Mouse (Mus musculus) MEL (cell line): ENCODE measurements around the gene Atp4a. TPM values are rescaled to one million over a fixed set of nuclear protein-coding genes. Genes with fewer than 3 reads are reported as not detected.

Experiments
- DNase-seq: peaks from one replicate; pipeline ENCODE4 v3.0.0; 2011; ENCODE audit warnings: low read depth, low spot score
- H3K27ac ChIP-seq: 2 replicates; pipeline ENCODE4 v1.5.1; 2012; ENCODE audit warnings: low read depth, mild to moderate bottlenecking, control low read depth, low read length, moderate library complexity; ENCODE audit not compliant: control insufficient read depth
- H3K27me3 ChIP-seq, 2 experiments: fragments of 150-350 bp in 1 of 2; sonication (generic) in 1 of 2; 2 replicates each; pipeline ENCODE4 v1.6.1; 2012; ENCODE audit warnings: low read length in 2 of 2, mild to moderate bottlenecking in 2 of 2, improper control_type of control experiment in 1 of 2, moderate library complexity in 1 of 2; ENCODE audit not compliant: insufficient read depth in 2 of 2, control insufficient read depth in 1 of 2
- H3K36me3 ChIP-seq, 2 experiments: 2 replicates each; pipeline ENCODE4 v1.6.1; 2012 to 2014; ENCODE audit warnings: low read length in 2 of 2, improper control_type of control experiment in 1 of 2, inconsistent platforms in 1 of 2, mild to moderate bottlenecking in 1 of 2; ENCODE audit not compliant: insufficient read depth in 2 of 2, control insufficient read depth in 1 of 2
- H3K4me1 ChIP-seq, 2 experiments: fragments of 150-350 bp in 1 of 2; sonication (generic) in 1 of 2; 2 replicates each; pipeline ENCODE4 v1.6.1; 2012; ENCODE audit warnings: low read length in 2 of 2, improper control_type of control experiment in 1 of 2, mild to moderate bottlenecking in 1 of 2; ENCODE audit not compliant: insufficient read depth in 2 of 2, control insufficient read depth in 1 of 2
- H3K4me3 ChIP-seq, 2 experiments: fragments of 150-350 bp in 1 of 2; sonication (generic) in 1 of 2; 2 replicates each; pipeline ENCODE4 v1.5.1; 2012; ENCODE audit warnings: low read depth in 2 of 2, low read length in 2 of 2, mild to moderate bottlenecking in 2 of 2, moderate library complexity in 2 of 2, control low read depth in 1 of 2, improper control_type of control experiment in 1 of 2; ENCODE audit not compliant: control insufficient read depth in 1 of 2, insufficient read depth in 1 of 2
- H3K79me2 ChIP-seq: 2 replicates; pipeline ENCODE4 v1.6.1; 2012; ENCODE audit warnings: mild to moderate bottlenecking, low read length, moderate library complexity; ENCODE audit not compliant: control insufficient read depth, poor library complexity, insufficient read depth
- H3K9ac ChIP-seq: 2 replicates; pipeline ENCODE4 v1.6.1; 2012; ENCODE audit warnings: low read depth, mild to moderate bottlenecking, control low read depth, low read length, moderate library complexity; ENCODE audit not compliant: control insufficient read depth, poor library complexity, severe bottlenecking
- H3K9me3 ChIP-seq: fragments of 150-350 bp; sonication (generic); replicated peaks from 2 replicates; pipeline ENCODE4 v1.6.1; 2012; ENCODE audit warnings: mild to moderate bottlenecking, low read length, improper control_type of control experiment, moderate library complexity; ENCODE audit not compliant: insufficient read depth
- CHD2 ChIP-seq: IDR thresholded peaks from 2 replicates; pipeline ENCODE4 v1.6.1; 2011; ENCODE audit warnings: low read length, improper control_type of control experiment
- CTCF ChIP-seq, 3 experiments: IDR thresholded peaks in 2 of 3; conservative IDR thresholded peaks in 1 of 3; 2 replicates each; pipeline ENCODE4 v1.5.1; 2011 to 2012; ENCODE audit warnings: low read length in 3 of 3, low read depth in 2 of 3, mild to moderate bottlenecking in 2 of 3, improper control_type of control experiment in 1 of 3, inconsistent platforms in 1 of 3, mixed read lengths in 1 of 3, moderate library complexity in 1 of 3; ENCODE audit not compliant: control insufficient read depth in 1 of 3, insufficient read depth in 1 of 3, poor library complexity in 1 of 3, severe bottlenecking in 1 of 3
- ELF1 ChIP-seq: IDR thresholded peaks from 2 replicates; pipeline ENCODE4 v1.6.1; 2014; ENCODE audit warnings: low read depth, mild to moderate bottlenecking, inconsistent platforms, low read length, improper control_type of control experiment, moderate library complexity
- ETS1 ChIP-seq: IDR thresholded peaks from 2 replicates; pipeline ENCODE4 v1.6.1; 2012; ENCODE audit warnings: low read depth, mild to moderate bottlenecking, inconsistent platforms, low read length, improper control_type of control experiment, moderate library complexity
- MXI1 ChIP-seq: IDR thresholded peaks from 2 replicates; pipeline ENCODE4 v1.6.1; 2011; ENCODE audit warnings: mild to moderate bottlenecking, low read depth, low read length, improper control_type of control experiment
- NELFE ChIP-seq: IDR thresholded peaks from 2 replicates; pipeline ENCODE4 v1.6.1; 2011; ENCODE audit warnings: low read depth, low read length, improper control_type of control experiment
- POLR2AphosphoS2 ChIP-seq: IDR thresholded peaks from 2 replicates; pipeline ENCODE4 v1.6.1; 2011; ENCODE audit warnings: low read length, improper control_type of control experiment
- POLR2AphosphoS5 ChIP-seq: IDR thresholded peaks from 2 replicates; pipeline ENCODE4 v1.6.1; 2012; ENCODE audit warnings: low read depth, borderline replicate concordance, mild to moderate bottlenecking, inconsistent platforms, low read length, moderate library complexity, mixed read lengths
- RAD21 ChIP-seq: IDR thresholded peaks from 2 replicates; pipeline ENCODE4 v1.6.1; 2011; ENCODE audit warnings: mild to moderate bottlenecking, low read depth, low read length, improper control_type of control experiment
- RCOR1 ChIP-seq: IDR thresholded peaks from 2 replicates; pipeline ENCODE4 v1.6.1; 2012; ENCODE audit warnings: low read depth, mild to moderate bottlenecking, inconsistent platforms, low read length, improper control_type of control experiment
- SMC3 ChIP-seq: IDR thresholded peaks from 2 replicates; pipeline ENCODE4 v1.6.1; 2011; ENCODE audit warnings: low read depth, low read length, improper control_type of control experiment
- USF1 ChIP-seq: IDR thresholded peaks from 2 replicates; pipeline ENCODE4 v1.6.1; 2014; ENCODE audit warnings: low read depth, mild to moderate bottlenecking, inconsistent platforms, low read length, improper control_type of control experiment, moderate library complexity
- ZNF384 ChIP-seq: IDR thresholded peaks from 2 replicates; pipeline ENCODE4 v1.6.1; 2012; ENCODE audit warnings: low read depth, mild to moderate bottlenecking, inconsistent platforms, low read length, improper control_type of control experiment
- polyA plus RNA-seq, 2 experiments: library from polyadenylated mRNA; stranded (reverse) in 1 of 2; unstranded in 1 of 2; fragments of >175 nt in 1 of 2; fragments of >200 nt in 1 of 2; gene quantifications; 2 replicates each; pipeline versions ENCODE4 v1.2.1 to v1.2.4; 2012; ENCODE audit warnings: low replicate concordance in 2 of 2, low read depth in 1 of 2; ENCODE audit not compliant: insufficient read length in 2 of 2, insufficient read depth in 1 of 2, missing spikeins in 1 of 2
- total RNA-seq: library from RNA; depleted of rRNA; stranded (reverse); fragments of 300-350 nt; gene quantifications from 2 replicates; pipeline ENCODE4 v1.2.3, GENCODE M21; 2012

Gene Atp4a
- total and polyA plus RNA-seq, 3 experiments, result 1.5 to 3.0 TPM; not detected in 1

DNA sequence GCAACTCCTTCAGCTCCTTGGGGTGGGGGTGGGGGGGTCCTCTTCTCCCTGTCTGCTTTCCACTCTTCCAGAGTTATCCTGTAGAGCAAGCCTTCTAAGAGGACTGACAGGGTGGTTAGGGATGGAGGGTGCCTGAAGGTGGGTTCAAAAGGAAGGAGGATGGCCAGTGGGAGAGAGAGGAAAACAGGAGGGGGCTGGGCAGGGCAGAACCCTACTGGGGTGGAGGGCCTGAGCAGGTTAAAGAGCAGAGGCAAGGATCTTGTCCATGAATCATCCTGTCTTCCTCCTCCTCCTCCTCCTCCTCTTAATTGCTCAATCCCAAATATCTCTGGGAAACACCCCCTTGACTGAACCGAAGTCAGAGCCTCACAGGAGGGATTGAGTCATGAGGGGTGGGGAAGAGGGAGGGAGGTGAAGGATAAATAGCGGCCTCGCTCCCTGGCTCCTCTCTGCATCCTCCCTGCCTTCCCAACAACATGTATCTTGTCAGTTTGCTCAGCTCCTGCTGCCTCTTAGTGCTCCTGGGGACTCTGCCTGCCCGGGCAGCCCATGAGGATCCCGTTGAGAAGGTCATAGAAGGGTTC lies 39.2 kb downstream of the Atp4a start, which contains the start of gene Sbsn:
Gene Sbsn (plus strand): TSS at position 386 of the 584 bp plus-strand sequence.
- H3K36me3 ChIP-seq, result no peaks in the 10 kb centered on the region
- H3K27me3 ChIP-seq, result no peaks in the 10 kb centered on the region; a peak in 2 of 4 replicates
- no peaks in the 10 kb centered on the region for H3K9me3 ChIP-seq
- H3K4me3 ChIP-seq, result no peak within 1 kb of the TSS
- no peak within 1 kb of the TSS for H3K9ac ChIP-seq
- no peak for DNase-seq
- no peaks in the 10 kb centered on the region for H3K4me1 ChIP-seq
- no peak for TF ChIP-seq ELF1
- no peak for TF ChIP-seq RCOR1
- no peak for TF ChIP-seq ZNF384
- TF ChIP-seq CHD2, result no peak
- TF ChIP-seq, all 39 proteins: peak for 0
- H3K79me2 ChIP-seq, result no peaks in the 10 kb centered on the region
- H3K27ac ChIP-seq, result no peak within 1 kb of the TSS

- Histone ChIP-seq H3K36me3 (no peaks in the 10 kb centered on the region), H3K4me3 (no peak overlapping the region), H3K27ac (no peak overlapping the region), H3K9me3 (no peaks in the 10 kb centered on the region), H3K4me1 (no peaks in the 10 kb centered on the region; a peak in 1 of 4 replicates), H3K9ac (no peak overlapping the region), H3K27me3 (no peaks in the 10 kb centered on the region), H3K79me2 (no peaks in the 10 kb centered on the region)
- DNase-seq, result no peak
- no peak for TF ChIP-seq NELFE
These were observed 45.0 kb downstream of the Atp4a start for GRCm38 (mm10) chr7:30757001-30757400.

DNA sequence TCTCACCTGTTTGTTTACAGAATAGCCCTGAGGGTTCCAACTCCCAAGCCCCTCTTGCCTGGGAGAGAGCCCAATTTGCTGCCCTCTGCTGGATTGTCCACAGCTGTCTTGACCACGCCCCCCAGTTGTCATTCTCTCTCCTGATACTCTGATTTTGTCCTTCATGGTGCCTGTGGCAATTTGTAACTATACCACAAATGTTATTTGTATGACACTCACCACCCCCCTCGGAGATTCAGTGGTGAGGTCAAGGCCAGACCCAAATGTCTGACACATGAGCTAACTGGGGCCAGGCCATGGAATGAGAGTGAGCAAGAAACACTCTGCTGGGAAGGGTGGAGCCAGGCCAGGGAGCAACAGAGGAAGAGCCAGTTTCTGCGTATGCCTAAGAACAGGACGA lies 46.8 kb downstream of the Atp4a start:
- DNase-seq, result no peak
- H3K4me1 ChIP-seq, result no peaks in the 10 kb centered on the region; a peak in 1 of 4 replicates
- H3K27ac ChIP-seq, result no peak overlapping the region
- H3K9ac ChIP-seq, result no peak overlapping the region
- H3K36me3 ChIP-seq, result no peaks in the 10 kb centered on the region
- H3K9me3 ChIP-seq, result no peaks in the 10 kb centered on the region
- TF ChIP-seq POLR2AphosphoS5, result no peak
- peak; percentile 11 to 61 (median 48); a peak in 4 of 6 replicates for TF ChIP-seq CTCF (IDR thresholded peaks at IDR 0.05 in 2 of 3, conservative IDR thresholded peaks at IDR 0.05 in 1 of 3; ENCODE audit: control insufficient read depth in 1 of 3, insufficient read depth in 1 of 3, low read depth in 2 of 3, low read length in 3 of 3, poor library complexity in 1 of 3, severe bottlenecking in 1 of 3)
- no peak for TF ChIP-seq POLR2AphosphoS2
- no peak for TF ChIP-seq USF1
- TF ChIP-seq CHD2, result no peak
- TF ChIP-seq ETS1, result no peak
- TF ChIP-seq RAD21, result peak; percentile 7; the same call in 1 of the 2 replicates
- no peak for TF ChIP-seq MXI1
- TF ChIP-seq SMC3, result peak; percentile 49
- no peaks in the 10 kb centered on the region for H3K79me2 ChIP-seq
- 0 out of 4 replicates have a peak, but pooled peaks cover 0 to 2% of the 10 kb centered on the region in 2 experiments for H3K27me3 ChIP-seq
- H3K4me3 ChIP-seq, result no peak overlapping the region
